Mouse (Mus musculus) spleen, adult 2 months (tissue): ENCODE data around the gene Lbx2.

Experiments used
- CTCF ChIP-seq: fragments of 200-500 bp; IDR thresholded peaks from 2 replicates; pipeline ENCODE4 v1.5.1; 2011; ENCODE audit warnings: mild to moderate bottlenecking, inconsistent platforms; ENCODE audit not compliant: insufficient read depth, insufficient read length, insufficient replicate concordance; ENCODE audit errors: extremely low read depth
- POLR2A ChIP-seq: fragments of 200-500 bp; IDR thresholded peaks from 2 replicates; pipeline ENCODE4 v1.6.1; 2011; ENCODE audit warnings: low read depth, low read length, inconsistent platforms

DNA sequence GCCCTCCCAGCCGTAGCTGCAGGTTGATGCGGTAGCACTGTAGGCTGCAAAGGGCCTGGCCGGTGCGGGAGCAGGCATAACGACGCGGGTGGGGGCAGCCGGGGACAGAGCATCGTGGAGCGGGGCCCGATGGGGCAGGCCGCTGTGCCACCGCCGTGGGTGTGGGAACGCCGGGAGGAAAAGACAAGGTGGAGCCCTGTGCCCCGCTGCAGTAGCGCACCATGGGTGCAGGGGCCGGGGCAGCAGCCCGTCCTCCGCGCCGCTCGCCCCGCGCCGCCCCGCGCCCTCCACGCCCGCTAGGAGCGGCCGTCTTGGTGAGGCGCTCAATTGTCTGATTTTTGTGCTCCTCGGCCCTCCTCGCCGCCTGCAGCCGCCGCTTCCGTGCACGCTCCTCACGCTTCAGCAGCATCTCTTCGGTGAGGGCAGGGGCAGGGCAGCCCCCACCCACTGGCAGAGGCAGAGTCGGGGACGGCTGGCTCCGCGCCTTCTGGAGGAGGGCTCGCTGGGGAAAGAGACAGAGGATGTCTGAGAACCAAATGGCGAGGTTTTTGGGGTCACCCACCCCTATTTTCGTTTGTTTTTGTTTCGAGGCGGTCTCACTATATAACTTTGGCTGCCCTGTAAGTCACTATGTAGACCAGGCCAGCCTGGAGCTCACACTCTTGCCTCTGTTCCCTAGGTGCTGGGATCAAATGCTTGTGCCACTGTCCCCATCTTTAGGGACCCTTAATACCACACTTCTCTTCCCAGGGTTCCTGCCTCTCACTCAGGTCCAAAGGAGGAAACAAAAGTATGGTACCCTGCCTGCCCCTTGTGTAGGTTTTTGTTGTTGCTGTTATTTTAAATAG, 35.9 kb downstream of the Lbx2 start:
- no peak for TF ChIP-seq CTCF
- TF ChIP-seq POLR2A, result no peak
